Mouse (Mus musculus) adrenal gland, adult 8-10 months (tissue): ENCODE results near the gene Cntnap5c. TPM values are rescaled to one million over a fixed set of nuclear protein-coding genes. Genes with fewer than 3 reads are reported as not detected.

ENCODE experiments used
- DNase-seq: peaks from one replicate; pipeline ENCODE4 v3.0.0; 2022
- total RNA-seq, 4 experiments: library from RNA; stranded (reverse); gene quantifications; 2 replicates each; pipeline ENCODE4 v1.2.4; 2022

Cntnap5c gene
- total RNA-seq, 4 experiments from 2014 or later = not detected

DNA sequence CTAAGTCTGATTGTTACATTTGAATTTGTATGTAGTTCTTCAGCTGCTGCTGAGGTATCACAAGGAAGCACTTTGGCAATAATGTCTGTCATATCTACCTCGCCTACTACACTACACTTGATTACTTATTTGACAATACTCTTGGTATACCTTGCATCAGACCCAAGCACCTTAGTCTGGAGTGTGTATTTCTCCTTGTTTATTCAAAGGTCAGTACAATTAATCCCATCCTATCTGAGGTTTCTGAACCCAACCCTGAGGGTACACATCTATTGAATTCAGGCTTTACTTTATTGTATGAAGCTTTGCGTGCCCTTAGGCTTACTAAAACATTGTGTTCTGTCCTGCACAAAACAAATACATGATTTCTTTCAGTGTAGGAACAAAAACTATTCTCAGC lies 235.1 kb downstream of the Cntnap5c start:
- no peak for DNase-seq

DNA sequence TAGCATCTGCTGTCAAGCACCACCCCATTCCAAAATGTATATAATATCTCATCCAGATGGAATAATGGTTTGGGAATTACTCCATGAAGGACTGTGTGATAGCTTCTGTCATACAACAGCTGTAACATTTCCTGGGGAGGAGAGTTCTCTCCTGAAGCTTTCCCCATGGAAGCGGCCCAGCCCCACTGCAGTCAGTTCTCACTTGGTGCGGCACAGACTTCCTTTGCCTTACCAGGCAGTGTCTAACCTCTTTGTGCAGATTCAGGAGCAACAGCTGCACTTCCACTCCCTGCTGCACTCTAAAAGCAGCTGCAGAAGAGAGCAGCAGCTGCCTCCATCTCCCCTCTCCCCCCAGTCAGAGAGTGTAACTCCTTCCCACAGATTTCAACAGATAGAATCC lies 271.8 kb downstream of the Cntnap5c start:
- DNase-seq = no peak

DNA sequence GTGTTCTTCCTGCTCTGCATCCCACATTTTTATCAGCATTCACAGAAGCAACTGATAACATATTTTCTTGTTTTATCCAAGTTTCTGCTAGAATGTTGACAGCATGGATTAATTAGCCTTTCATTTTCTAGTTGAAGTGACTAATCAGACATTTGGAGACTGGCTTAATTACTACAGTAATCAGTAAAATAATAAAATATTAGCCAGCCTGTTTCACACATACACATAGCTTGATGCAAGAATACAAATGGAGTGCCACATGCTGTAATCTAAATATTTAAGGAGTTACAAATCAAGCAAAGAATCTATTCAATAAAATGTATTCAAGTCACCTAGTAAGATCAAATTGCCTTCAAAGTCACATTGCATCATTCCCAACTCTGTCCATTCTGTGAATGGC lies 275.8 kb downstream of the Cntnap5c start:
- no peak for DNase-seq

- no peak for DNase-seq
Observed at GRCm38 (mm10) chr17:58069912-58070311, 300.5 kb downstream of the Cntnap5c start.

DNA sequence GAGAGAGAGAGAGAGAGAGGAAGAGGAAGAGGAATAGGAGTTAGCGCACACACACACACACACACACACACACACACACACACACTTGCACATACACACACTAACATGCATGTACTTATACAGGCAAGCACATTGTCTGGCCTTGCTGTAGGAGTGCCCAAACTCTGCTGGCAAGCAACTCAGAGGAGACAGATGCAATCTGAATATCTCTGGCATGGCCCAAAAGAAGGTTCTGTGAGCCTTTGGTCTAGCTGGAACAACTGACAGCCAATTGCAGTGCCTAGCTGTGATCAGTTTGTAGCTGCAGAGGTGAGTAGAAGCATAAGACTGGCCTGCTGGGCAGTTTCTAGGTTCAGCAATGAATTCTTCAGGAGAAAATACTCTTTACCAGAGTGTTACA lies 313.3 kb downstream of the Cntnap5c start:
- no peak for DNase-seq

DNA sequence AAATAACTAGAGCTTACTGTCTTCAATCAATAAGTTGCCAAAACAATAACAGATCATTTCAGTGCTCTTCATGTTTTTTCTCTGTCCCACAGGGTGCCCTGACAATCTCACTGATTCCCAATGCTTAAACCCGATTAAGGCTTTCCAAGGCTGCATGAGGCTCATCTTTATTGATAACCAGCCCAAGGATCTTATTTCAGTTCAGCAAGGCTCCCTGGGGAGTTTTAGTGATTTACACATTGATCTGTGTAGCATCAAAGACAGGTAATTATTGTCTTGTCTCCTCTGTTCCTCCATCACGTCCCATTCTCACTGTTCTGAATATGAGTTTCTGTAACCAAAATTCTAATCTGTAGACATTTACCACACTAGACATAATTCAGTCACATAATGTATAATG lies 335.1 kb downstream of the Cntnap5c start:
- no peak for DNase-seq

DNA sequence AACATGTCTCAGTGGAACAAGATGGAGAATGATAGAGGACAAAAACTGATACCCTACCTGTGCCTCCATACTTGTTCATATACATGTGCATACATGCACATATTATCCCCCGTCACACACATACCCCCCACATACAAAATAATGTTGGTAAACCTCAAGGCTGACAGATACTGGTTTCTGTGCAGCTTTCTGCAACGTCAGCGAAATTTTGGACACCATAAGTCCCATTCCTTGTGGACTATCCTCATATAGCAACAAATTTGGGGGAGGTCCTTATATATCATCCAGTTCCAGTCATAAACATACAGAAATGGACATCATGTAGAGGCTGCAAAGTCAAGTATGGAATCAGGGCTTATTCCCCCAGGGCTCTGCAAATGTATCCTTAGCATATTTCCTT lies 338.5 kb downstream of the Cntnap5c start:
- no peak for DNase-seq

- no peak for DNase-seq
Observed at GRCm38 (mm10) chr17:58108335-58108734, 339.0 kb downstream of the Cntnap5c start.

- no peak for DNase-seq
Observed at GRCm38 (mm10) chr17:58187171-58187570, 417.8 kb downstream of the Cntnap5c start.

DNA sequence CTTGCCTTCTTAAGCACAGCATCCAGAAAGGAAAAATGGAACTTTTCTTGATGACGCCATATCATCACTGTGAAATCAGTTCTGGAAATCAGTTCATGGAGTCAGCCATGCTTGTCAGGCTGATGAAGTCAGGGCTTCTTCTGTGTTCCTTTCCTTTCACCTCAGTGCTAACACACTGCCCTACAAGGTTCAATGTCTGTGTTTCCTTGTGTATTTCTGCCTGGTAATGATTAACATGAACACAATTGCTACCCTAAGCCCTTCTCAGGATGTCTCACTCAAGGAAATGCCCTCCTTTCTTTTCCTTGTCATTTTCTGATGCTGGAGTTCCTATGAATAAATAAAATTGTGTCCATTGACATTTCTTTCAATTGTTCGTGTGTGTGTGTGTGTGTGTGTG lies 431.8 kb downstream of the Cntnap5c start:
- DNase-seq = no peak

DNA sequence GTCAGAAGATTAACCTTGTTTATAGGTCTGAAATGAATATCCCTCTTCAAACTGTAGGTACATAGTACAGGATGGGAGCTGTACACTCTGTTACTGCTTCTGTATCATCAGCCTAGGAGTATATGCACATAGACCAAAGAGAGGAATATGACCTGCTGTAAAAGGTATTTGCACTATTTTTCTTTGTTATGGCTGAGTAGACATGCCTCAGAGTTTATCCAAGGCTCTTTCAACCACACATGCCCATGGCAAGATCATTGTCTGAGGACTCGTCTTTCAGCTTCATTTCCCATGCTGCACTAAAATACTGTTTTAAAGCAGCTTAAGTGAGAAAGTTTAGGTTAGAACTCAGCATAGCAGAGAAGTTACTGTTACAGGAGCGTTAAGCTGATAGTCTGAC lies 498.7 kb downstream of the Cntnap5c start:
- no peak for DNase-seq

DNA sequence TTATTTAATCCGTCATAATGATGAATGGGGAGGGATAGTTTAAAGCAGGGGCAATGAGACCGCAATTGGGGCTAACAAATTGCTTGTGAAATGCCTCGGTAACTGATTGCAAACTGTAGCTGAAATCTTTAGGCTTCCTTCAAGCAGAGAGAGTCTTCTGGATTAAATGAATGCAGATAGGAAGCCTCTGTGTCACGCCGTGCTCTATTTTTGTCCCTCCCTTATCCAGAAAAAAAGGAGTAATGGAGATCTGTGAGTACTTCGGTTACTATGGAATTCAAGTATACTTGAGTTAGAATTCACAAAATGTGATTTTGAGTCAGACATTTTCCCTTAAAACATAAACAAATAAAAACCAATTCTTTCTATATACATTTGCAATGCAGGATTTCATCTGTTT lies 581.9 kb downstream of the Cntnap5c start:
- no peak for DNase-seq

DNA sequence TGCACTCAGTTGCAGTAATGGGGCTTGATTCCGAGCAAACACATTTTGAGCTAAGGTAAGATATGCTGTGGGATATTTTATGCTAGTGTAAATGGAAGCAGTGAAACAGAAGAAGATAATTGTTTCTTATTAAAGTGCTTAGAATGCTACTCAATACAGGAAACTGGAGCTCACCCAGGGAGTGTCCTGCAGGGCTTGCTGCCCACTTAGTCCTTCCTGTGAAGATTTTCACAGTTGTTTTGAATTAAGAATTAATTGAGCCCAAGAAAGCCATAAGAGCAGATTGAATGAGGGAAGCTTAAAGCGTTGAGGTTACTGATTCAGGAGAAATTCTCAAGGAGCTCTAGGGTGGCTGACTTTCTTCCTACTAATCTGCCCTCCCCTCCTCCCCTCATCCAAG lies 586.9 kb downstream of the Cntnap5c start:
- DNase-seq = no peak

DNA sequence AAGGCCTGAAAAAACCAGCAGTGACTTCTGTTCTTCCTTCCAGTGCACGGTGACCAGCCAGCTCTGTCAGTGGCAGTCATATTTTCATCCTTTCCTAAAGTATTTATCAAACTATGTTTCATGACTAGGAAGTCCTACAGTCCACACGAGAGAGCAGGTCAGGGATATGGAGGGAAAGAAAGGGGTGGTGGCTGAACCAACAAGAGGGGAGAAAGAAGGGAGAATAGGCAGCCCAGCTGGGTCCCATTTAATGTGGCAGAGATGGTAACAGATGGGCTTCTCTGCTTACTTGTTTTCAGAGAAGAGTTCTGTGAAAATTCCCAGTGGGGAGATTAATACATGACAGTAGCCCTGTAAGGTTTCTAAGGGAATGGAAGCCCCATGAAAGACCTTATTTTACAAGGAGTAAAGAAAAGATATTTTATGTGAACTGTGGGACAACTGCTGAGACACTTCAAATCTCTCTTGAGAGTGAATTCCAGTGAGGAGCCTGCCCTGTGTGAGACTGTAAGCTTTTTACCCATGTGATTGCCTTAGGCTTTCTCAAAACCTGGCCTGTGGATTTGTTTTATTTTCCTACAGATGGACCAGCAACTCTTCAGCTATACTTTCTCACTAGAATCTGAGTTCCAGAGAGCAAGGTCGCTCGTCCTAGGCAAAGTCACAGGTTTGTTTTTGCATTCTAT lies 594.4 kb downstream of the Cntnap5c start:
- no peak for DNase-seq

DNA sequence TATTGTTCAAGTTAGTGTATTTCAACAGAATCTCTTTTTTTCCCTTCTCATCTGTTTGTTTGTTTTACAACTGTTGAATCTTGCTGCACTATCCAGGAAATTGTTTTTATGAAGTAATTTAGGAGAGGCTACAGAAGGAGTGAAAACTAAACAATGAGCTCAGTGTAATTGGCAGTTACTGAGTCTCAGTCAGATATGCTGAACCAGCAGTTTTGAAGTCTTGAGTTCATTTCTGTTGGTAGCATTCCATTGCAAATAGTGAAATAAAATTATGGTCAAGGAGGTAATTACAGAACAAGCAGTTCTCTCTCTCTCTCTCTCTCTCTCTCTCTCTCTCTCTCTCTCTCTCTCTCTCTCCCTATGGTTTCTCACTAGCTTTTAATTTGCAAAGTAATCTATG lies 600.7 kb downstream of the Cntnap5c start:
- DNase-seq = no peak

DNA sequence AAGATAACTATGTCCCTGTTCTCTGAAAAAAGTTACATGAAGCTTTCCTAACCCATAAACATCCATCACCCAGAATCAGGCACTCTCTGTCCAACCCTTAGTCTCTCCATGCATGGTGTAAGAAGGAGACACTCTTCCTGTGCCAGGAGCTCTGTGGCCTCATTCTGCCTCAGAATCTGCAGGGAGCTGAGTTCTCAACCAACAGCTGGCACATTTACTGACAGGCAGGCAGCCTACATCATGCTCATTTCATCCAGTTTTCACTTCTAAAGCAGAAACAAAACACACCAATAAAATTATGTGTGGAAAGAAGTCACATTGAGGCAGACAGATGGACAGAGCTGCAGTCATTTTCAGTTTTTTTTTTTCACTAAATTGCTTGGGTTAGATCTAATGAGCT lies 638.4 kb downstream of the Cntnap5c start:
- no peak for DNase-seq

DNA sequence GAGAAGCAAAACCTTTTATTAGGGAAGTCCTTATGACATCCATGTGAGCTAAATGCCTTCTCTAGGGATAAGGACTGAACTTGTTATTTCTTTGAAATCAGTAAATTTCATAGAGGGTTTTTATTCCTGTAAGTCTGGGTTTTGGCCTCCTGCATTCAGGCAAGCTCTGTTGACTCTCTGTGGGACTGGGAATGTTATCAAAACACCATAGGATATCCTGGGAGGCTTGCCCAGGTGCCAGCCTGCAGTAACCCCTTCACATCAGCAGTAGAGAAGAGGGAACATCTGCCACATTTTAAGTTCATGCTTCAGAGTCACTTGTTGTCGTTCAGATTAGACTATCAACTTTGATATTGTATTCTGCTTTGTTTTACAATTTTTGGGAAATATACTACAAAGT lies 639.4 kb downstream of the Cntnap5c start:
- no peak for DNase-seq

GRCm38 (mm10) chr17:58437443-58437842 lies 668.1 kb downstream of the Cntnap5c start:
- no peak for DNase-seq

Other genes with a start within 250 kb of the Cntnap5c start
- gene Vmn2r120, start 224.1 kb upstream of the Cntnap5c start, total RNA-seq = not detected
- gene Gm21834, start 27.4 kb upstream of the Cntnap5c start, total RNA-seq = not detected